Mouse (Mus musculus) neural tube, embryonic 13.5 days (tissue): Measurements from ENCODE around the gene Nxnl1. TPM values are rescaled to one million over a fixed set of nuclear protein-coding genes. Genes with fewer than 3 reads are reported as not detected.
"Not testable (repeated sequence)": the region's sequence is repeated elsewhere in the genome, so short reads cannot be mapped to it uniquely, and the experiment has no call there.

Experiments used
- ATAC-seq: fragments of 200-750 bp; cut with Nextera tagmentation; 2 replicates; pipeline ENCODE4 v1.8.0; 2017; ENCODE audit warnings: low read depth, mild to moderate bottlenecking, moderate TSS enrichment, moderate library complexity
- H3K27ac ChIP-seq: fragments of 300-500 bp; sonication (generic); replicated peaks from 2 replicates; pipeline ENCODE4 v1.5.1; 2015; ENCODE audit warnings: moderate library complexity, mild to moderate bottlenecking, inconsistent platforms
- H3K27me3 ChIP-seq: fragments of 300-500 bp; sonication (generic); 2 replicates; pipeline ENCODE4 v1.6.1; 2015; ENCODE audit warnings: mild to moderate bottlenecking, inconsistent platforms
- H3K36me3 ChIP-seq: fragments of 300-500 bp; sonication (generic); 2 replicates; pipeline ENCODE4 v1.6.1; 2015; ENCODE audit warnings: mild to moderate bottlenecking, inconsistent platforms
- H3K4me1 ChIP-seq: fragments of 300-500 bp; sonication (generic); replicated peaks from 2 replicates; pipeline ENCODE4 v1.6.1; 2015; ENCODE audit warnings: inconsistent platforms
- H3K4me2 ChIP-seq: fragments of 300-500 bp; sonication (generic); 2 replicates; pipeline ENCODE4 v1.6.1; 2015; ENCODE audit warnings: inconsistent platforms, mild to moderate bottlenecking, moderate library complexity
- H3K4me3 ChIP-seq: fragments of 300-500 bp; sonication (generic); 2 replicates; pipeline ENCODE4 v1.5.1; 2015; ENCODE audit warnings: mild to moderate bottlenecking, inconsistent platforms
- H3K9ac ChIP-seq: fragments of 300-500 bp; sonication (generic); 2 replicates; pipeline ENCODE4 v1.6.1; 2015; ENCODE audit warnings: moderate library complexity, mild to moderate bottlenecking, inconsistent platforms
- H3K9me3 ChIP-seq: fragments of 300-500 bp; sonication (generic); 2 replicates; pipeline ENCODE4 v1.6.1; 2016; ENCODE audit warnings: inconsistent platforms
- WGBS: fragments of 180-500 bp; shearing (Covaris S2); methylation state at CpG from one replicate; pipeline ENCODE4 v1.1.7; 2015; 5-methylcytosine and 5-hydroxymethylcytosine counted together
- polyA plus RNA-seq: library from polyadenylated mRNA; unstranded; fragments of >200 nt; fragmentation: Nextera tagmentation; extraction: Ambion mirVana; gene quantifications from 2 replicates; pipeline ENCODE4 v1.2.1, GENCODE M21; 2015

The Nxnl1 gene
- polyA plus RNA-seq, 1 experiment from 2014 or later, result not detected

DNA sequence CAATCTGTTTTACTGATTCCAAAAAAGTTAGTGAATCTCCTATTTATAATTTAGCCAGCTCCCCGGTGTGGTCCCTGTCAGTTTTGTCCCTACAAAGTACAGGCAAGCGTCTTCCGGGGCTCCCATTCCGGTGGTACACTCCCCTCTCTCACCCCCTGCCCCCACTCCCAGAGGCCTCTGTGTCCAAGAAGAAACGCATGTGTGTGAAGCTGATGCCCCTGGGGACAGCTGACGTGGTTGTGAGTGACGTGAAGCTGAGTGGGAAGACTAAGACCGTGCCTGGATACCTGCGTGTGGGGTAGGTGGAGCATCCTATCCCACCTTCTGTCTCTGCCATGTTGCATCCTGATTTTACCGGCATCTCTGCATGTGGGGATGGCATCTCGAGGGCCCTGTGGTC, 21.3 kb downstream of the Nxnl1 start:
- H3K9me3 ChIP-seq, result no peaks in the 10 kb centered on the region
- WGBS, result 91% methylated on average over 11 of the region's 11 CpGs
- peaks cover 11% of the 10 kb centered on the region for H3K4me1 ChIP-seq
- peaks cover 36% of the 10 kb centered on the region for H3K36me3 ChIP-seq
- 0 out of 2 replicates have a peak, but pooled peaks cover under 1% of the 10 kb centered on the region for H3K27me3 ChIP-seq
- ATAC-seq, result no peak
- H3K9ac ChIP-seq, result no peak overlapping the region
- H3K4me3 ChIP-seq, result no peak overlapping the region
- H3K4me2 ChIP-seq, result no peak overlapping the region
- H3K27ac ChIP-seq, result no peak overlapping the region

- 87% methylated on average over 9 of the region's 9 CpGs for WGBS
- Histone ChIP-seq H3K27me3 (peaks cover 4% of the 10 kb centered on the region; the same call in 1 of the 2 replicates), H3K36me3 (peaks cover 34% of the 10 kb centered on the region), H3K4me2 (peak overlapping the region; percentile 90), H3K9me3 (no peaks in the 10 kb centered on the region), H3K4me3 (peak overlapping the region; percentile 80), H3K9ac (peak overlapping the region; percentile 86), H3K4me1 (peaks cover 11% of the 10 kb centered on the region), H3K27ac (no peak overlapping the region)
- no peak for ATAC-seq
Observed at GRCm38 (mm10) chr8:71543755-71544154, 22.6 kb downstream of the Nxnl1 start.

- WGBS, result under 1% methylated on average over 54 of the region's 55 CpGs
- H3K27me3 ChIP-seq, result peaks cover 10% of the 10 kb centered on the region
- peak within 1 kb of the TSS; percentile 90 for H3K4me2 ChIP-seq
- H3K9ac ChIP-seq, result peak within 1 kb of the TSS; percentile 86
- peak; percentile 96 for ATAC-seq
- H3K4me3 ChIP-seq, result peak within 1 kb of the TSS; percentile 80
- H3K27ac ChIP-seq, result peak within 1 kb of the TSS; percentile 43; the same call in 1 of the 2 replicates
- H3K36me3 ChIP-seq, result peaks cover 26% of the 10 kb centered on the region
- no peaks in the 10 kb centered on the region for H3K9me3 ChIP-seq
- peaks cover 11% of the 10 kb centered on the region for H3K4me1 ChIP-seq
Observed at GRCm38 (mm10) chr8:71542632-71543343, 23.6 kb downstream of the Nxnl1 start, which contains the start of gene Mvb12a. TSS of gene Mvb12a (plus strand) at chr8:71542922.

DNA sequence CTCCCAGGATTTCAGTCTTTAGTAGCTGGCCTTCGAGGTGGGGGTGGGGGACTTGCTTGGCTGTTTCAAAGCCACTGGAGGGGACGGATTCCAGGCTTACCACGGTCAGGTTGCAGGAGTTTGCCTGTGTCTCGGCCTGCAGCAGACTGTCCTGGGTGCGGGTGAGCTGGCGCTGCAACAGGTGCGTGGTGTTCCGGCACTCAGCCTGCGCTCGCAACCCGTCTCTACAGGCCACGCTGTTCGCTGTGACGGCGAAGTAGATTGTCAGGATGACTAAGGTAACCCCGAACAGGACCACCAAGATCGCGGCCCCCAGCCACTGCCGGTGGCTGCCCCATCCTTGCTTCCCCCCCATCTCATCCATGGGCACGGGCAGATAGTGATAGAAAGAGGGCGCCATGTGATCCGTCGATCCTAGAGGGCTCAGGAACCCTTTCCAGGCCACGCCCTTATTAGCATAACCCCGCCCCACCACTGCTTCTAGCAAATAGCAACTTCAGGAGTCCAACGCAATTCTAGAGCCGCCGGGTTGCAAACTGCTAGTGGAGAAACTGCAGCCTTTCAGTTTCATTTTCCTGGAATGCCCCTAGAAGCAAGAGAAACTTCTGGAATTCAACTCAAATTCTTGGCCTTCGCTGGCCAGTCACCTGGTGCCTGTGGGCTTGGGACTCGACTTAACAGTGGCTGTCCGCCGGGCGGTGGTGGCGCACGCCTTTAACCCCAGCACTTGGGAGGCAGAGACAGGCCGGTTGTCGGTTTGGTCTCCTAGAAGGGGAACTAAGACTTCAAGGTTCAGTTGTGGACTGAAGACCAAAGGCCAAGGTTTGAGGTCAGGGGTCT, 29.2 kb downstream of the Nxnl1 start, which contains the start of gene Bst2:
TSS of gene Bst2 (minus strand) at position 429 of the 840 bp plus-strand sequence.
- 3% methylated on average over 37 of the region's 37 CpGs for WGBS

DNA sequence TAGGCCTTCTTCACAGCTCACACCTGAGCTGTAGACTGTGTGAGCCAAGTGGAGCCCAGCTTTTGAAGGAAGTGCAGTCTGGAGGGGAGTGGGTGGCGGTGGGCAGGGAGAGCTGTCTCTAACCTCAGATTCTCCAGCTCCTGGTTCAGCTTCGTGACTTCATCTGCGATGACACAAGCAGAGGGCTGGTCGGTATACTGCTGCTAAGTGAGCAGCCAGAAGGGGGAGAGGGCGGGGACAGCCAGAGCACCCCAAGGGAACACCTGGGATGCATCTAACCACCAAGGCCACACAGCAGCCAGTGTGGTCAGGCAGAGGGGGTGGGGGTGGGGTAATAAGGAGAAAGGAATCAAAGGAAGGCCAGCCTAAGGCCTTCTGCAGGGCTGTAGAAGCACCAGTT, 30.7 kb downstream of the Nxnl1 start:
- Histone ChIP-seq H3K9ac (no peak overlapping the region), H3K4me3 (no peak overlapping the region), H3K27ac (no peak overlapping the region), H3K27me3 (peaks cover 37% of the 10 kb centered on the region), H3K4me1 (peaks cover 9% of the 10 kb centered on the region), H3K36me3 (no peaks in the 10 kb centered on the region), H3K9me3 (no peaks in the 10 kb centered on the region), H3K4me2 (no peak overlapping the region)
- 70% methylated on average over 5 of the region's 5 CpGs for WGBS
- ATAC-seq, result no peak

More for the DNA sequence above, 29.2 kb downstream of the Nxnl1 start, which contains the start of gene Bst2:
- Histone ChIP-seq H3K36me3 (no peaks in the 10 kb centered on the region), H3K4me3 (peak within 1 kb of the TSS; percentile 33), H3K9me3 (no peaks in the 10 kb centered on the region), H3K27me3 (peaks cover 37% of the 10 kb centered on the region), H3K9ac (peak within 1 kb of the TSS; percentile 47; the same call in 1 of the 2 replicates), H3K4me2 (peak within 1 kb of the TSS; percentile 53), H3K4me1 (peaks cover 9% of the 10 kb centered on the region), H3K27ac (no peak within 1 kb of the TSS)
- ATAC-seq, result no peak

GRCm38 (mm10) chr8:71534263-71534810, 32.1 kb downstream of the Nxnl1 start:
- Histone ChIP-seq H3K4me1 (peaks cover 9% of the 10 kb centered on the region), H3K27ac (no peak overlapping the region), H3K9ac (no peak overlapping the region), H3K4me2 (no peak overlapping the region), H3K36me3 (no peaks in the 10 kb centered on the region), H3K4me3 (no peak overlapping the region), H3K27me3 (peaks cover 33% of the 10 kb centered on the region), H3K9me3 (no peaks in the 10 kb centered on the region)
- 32% methylated on average over 3 of the region's 3 CpGs for WGBS
- ATAC-seq, result no peak

GRCm38 (mm10) chr8:71530735-71531467, 35.5 kb downstream of the Nxnl1 start:
- 62% methylated on average over 6 of the region's 12 CpGs for WGBS
- H3K9me3 ChIP-seq, H3K36me3 ChIP-seq, H3K9ac ChIP-seq, H3K4me2 ChIP-seq, H3K4me1 ChIP-seq, H3K4me3 ChIP-seq, H3K27ac ChIP-seq, ATAC-seq: not testable (repeated sequence)
- peaks cover 36% of the 10 kb centered on the region for H3K27me3 ChIP-seq

- H3K4me2 ChIP-seq, result no peak overlapping the region
- H3K4me1 ChIP-seq, result peaks cover 15% of the 10 kb centered on the region
- no peak overlapping the region for H3K9ac ChIP-seq
- H3K27me3 ChIP-seq, result peaks cover 51% of the 10 kb centered on the region
- no peaks in the 10 kb centered on the region for H3K9me3 ChIP-seq
- ATAC-seq, result no peak
- WGBS, result 84% methylated on average over 11 of the region's 11 CpGs
- peak overlapping the region; percentile 68 for H3K27ac ChIP-seq
- H3K36me3 ChIP-seq, result no peaks in the 10 kb centered on the region
- no peak overlapping the region for H3K4me3 ChIP-seq
Observed at GRCm38 (mm10) chr8:71528362-71529073, 37.9 kb downstream of the Nxnl1 start.

DNA sequence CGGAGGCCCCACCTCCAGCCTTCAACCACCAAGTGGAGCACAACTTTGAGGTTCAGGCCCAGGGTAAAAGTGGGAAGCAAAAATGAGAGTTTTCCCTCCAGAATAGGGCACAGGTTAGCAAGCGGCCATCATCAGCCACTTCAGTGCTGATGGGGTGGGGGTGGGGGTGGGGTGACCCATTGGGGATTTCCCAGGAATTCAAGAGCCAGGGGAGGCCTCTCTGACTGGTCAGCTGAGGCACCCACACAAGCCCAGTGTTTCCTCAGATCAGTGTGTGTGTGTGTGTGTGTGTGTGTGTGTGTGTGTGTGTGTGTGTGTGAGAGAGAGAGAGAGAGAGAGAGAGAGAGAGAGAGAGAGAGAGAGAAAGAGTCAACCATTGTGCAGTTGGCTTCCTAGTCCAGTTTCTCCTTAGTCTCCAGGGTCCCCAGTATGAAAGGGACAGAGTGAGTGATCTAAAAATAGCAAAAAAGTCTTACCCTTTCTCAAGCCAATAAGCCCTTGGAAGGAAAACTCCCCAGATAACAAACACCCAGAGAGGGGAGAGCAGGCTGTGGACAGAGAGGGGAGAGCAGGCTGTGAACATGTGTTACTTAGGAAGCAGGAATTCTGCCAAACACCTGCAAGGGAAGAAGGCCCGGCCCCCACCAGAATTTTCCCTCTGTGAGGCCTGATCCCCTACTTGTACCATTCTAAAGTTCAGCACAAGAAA, 39.1 kb downstream of the Nxnl1 start:
- no peaks in the 10 kb centered on the region for H3K9me3 ChIP-seq
- H3K27me3 ChIP-seq, result peaks cover 61% of the 10 kb centered on the region
- peaks cover 15% of the 10 kb centered on the region for H3K4me1 ChIP-seq
- H3K4me3 ChIP-seq, result no peak overlapping the region
- H3K27ac ChIP-seq, result 0 out of 2 replicates have a peak overlapping the region, but pooled peaks have one; percentile 23
- 54% methylated on average over 3 of the region's 3 CpGs for WGBS
- H3K4me2 ChIP-seq, result no peak overlapping the region
- ATAC-seq, result no peak
- H3K9ac ChIP-seq, result no peak overlapping the region
- H3K36me3 ChIP-seq, result no peaks in the 10 kb centered on the region

DNA sequence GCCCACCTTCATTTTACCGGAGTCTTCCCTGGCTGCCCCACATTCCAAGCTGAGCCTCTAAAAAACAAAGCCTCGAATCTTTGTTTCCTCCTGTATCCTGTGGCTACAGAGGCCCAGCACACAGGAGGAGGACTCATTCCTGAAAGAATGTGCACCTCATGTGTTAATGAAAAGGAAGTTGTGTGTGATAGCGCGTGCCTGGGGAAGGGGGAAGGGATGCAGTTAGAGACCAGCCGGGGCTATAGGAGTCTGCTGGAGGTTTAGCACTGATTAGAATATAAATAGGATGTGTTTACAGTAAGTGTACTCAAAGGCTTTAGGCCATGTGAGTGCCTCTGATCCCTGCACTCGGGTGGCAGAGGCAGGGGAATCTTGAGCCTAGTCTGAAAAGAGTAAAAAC, 40.1 kb downstream of the Nxnl1 start:
- no peak for ATAC-seq
- H3K4me3 ChIP-seq, result no peak overlapping the region
- no peaks in the 10 kb centered on the region for H3K9me3 ChIP-seq
- H3K9ac ChIP-seq, result no peak overlapping the region
- H3K27me3 ChIP-seq, result peaks cover 63% of the 10 kb centered on the region
- H3K4me1 ChIP-seq, result peaks cover 22% of the 10 kb centered on the region
- 6% methylated on average over 6 of the region's 6 CpGs for WGBS
- H3K4me2 ChIP-seq, result no peak overlapping the region
- H3K27ac ChIP-seq, result no peak overlapping the region
- no peaks in the 10 kb centered on the region for H3K36me3 ChIP-seq
